Mouse (Mus musculus): ENCODE measurements around the gene Spcs2. TPM values are rescaled to one million over a fixed set of nuclear protein-coding genes. Genes with fewer than 3 reads are reported as not detected.
A peak's percentile ranks its signal among the peaks of the same experiment; 100 is the strongest.

Spcs2 gene
- total and polyA plus RNA-seq, 3 experiments = 203 to 272 (median 232) TPM

- dilution Hi-C loops (cut with MboI; ENCODE audit: extremely low pct_ligation_motif_present, extremely low pct_unique_long_range_greater_than_20kb, low sequenced_read_pairs) = no loop called here
- peaks cover 17% of the 10 kb centered on the region for H3K9me3 ChIP-seq (replicated peaks; ENCODE audit: low read length)
- peaks cover 15 to 41% of the 10 kb centered on the region in 2 experiments for H3K4me1 ChIP-seq (ENCODE audit: control insufficient read depth in 1 of 2, insufficient read depth in 2 of 2)
- no peak overlapping the region for H3K4me2 ChIP-seq (ENCODE audit: insufficient read depth, low read depth, poor library complexity, severe bottlenecking)
- H3K27me3 ChIP-seq (replicated peaks) = no peaks in the 10 kb centered on the region
- H3K4me3 ChIP-seq (replicated peaks in 1 of 3; ENCODE audit: low read depth in 2 of 3, low read length in 2 of 3, poor library complexity in 1 of 3) = no peak overlapping the region
- peak; percentile 85 for DNase-seq (ENCODE audit: extremely low read depth)
- H3K9ac ChIP-seq (ENCODE audit: insufficient read depth, low read depth) = no peak overlapping the region
- H3K27ac ChIP-seq (ENCODE audit: insufficient read depth, low read depth) = no peak overlapping the region
- H3K36me3 ChIP-seq (replicated peaks in 1 of 2; ENCODE audit: control insufficient read depth in 1 of 2, insufficient read depth in 1 of 2, low read length in 1 of 2) = no peaks in the 10 kb centered on the region
- TF ChIP-seq UBTF (IDR thresholded peaks at IDR 0.05; ENCODE audit: low read depth, low read length) (no peak), EP300 (IDR thresholded peaks at IDR 0.05; ENCODE audit: low read length) (no peak), E2F4 (IDR thresholded peaks at IDR 0.05; ENCODE audit: insufficient replicate concordance, low read depth, low read length) (no peak), JUND (conservative IDR thresholded peaks at IDR 0.05; ENCODE audit: low read depth, low read length) (no peak), PAX5 (IDR thresholded peaks at IDR 0.05; ENCODE audit: low read length) (no peak), MEF2A (IDR thresholded peaks at IDR 0.05; ENCODE audit: borderline replicate concordance, low read depth, low read length) (no peak), MAX (IDR thresholded peaks at IDR 0.05; ENCODE audit: low read length) (no peak), MYC (IDR thresholded peaks at IDR 0.05; ENCODE audit: low read depth, low read length) (peak; percentile 68), ZKSCAN1 (IDR thresholded peaks at IDR 0.05; ENCODE audit: borderline replicate concordance, low read depth, low read length) (no peak), ZC3H11A (IDR thresholded peaks at IDR 0.05; ENCODE audit: low read depth, low read length) (peak; percentile 86), CTCF (conservative IDR thresholded peaks at IDR 0.05 in 1 of 2, IDR thresholded peaks at IDR 0.05 in 1 of 2; ENCODE audit: low read depth in 2 of 2, low read length in 2 of 2) (peak; percentile 70 to 90), NELFE (IDR thresholded peaks at IDR 0.05; ENCODE audit: low read depth, low read length) (0 out of 2 replicates have a peak, but pooled peaks have one; percentile 23), TBP (conservative IDR thresholded peaks at IDR 0.05; ENCODE audit: low read depth, low read length) (no peak), SIN3A (IDR thresholded peaks at IDR 0.05; ENCODE audit: low read length) (no peak), KAT2A (IDR thresholded peaks at IDR 0.05; ENCODE audit: insufficient replicate concordance, low read length) (no peak), MAFK (IDR thresholded peaks at IDR 0.05; ENCODE audit: insufficient replicate concordance, low read length) (no peak), CHD2 (IDR thresholded peaks at IDR 0.05; ENCODE audit: low read length) (no peak), GABPA (IDR thresholded peaks at IDR 0.05; ENCODE audit: insufficient replicate concordance, low read depth, low read length) (no peak), ETS1 (conservative IDR thresholded peaks at IDR 0.05; ENCODE audit: low read depth, low read length) (no peak), MXI1 (IDR thresholded peaks at IDR 0.05; ENCODE audit: low read depth, low read length) (no peak), MAZ (IDR thresholded peaks at IDR 0.05; ENCODE audit: low read depth, low read length) (no peak), USF1 (IDR thresholded peaks at IDR 0.05; ENCODE audit: low read depth, low read length) (no peak), HCFC1 (IDR thresholded peaks at IDR 0.05; ENCODE audit: low read depth, low read length) (no peak), RAD21 (IDR thresholded peaks at IDR 0.05; ENCODE audit: low read depth, low read length) (peak; percentile 92), JUN (IDR thresholded peaks at IDR 0.05; ENCODE audit: insufficient read depth, low read depth, low read length) (no peak), SMC3 (IDR thresholded peaks at IDR 0.05; ENCODE audit: low read depth, low read length) (peak; percentile 90), CHD1 (IDR thresholded peaks at IDR 0.05; ENCODE audit: low read depth, low read length) (no peak), ZNF384 (IDR thresholded peaks at IDR 0.05; ENCODE audit: low read depth, low read length) (no peak), RCOR1 (conservative IDR thresholded peaks at IDR 0.05; ENCODE audit: low read depth, low read length) (no peak)
- no peaks in the 10 kb centered on the region for H3K79me2 ChIP-seq (replicated peaks; ENCODE audit: control insufficient read depth, extremely low read depth, insufficient read depth, poor library complexity, severe bottlenecking)
- in situ Hi-C loops (cut with MboI; ENCODE audit: low pct_ligation_motif_present, low pct_unique_long_range_greater_than_20kb, low sequenced_read_pairs) = loop anchor here (5.0 kb wide), 2 partner anchors 136 to 181 kb away; no protein-coding TSS in a partner anchor
These were observed 65.2 kb downstream of the Spcs2 start for GRCm38 (mm10) chr7:99797911-99798647.
